Comparison of ENCODE assay signal across 29 mouse cellular contexts in the genomic region with DNA sequence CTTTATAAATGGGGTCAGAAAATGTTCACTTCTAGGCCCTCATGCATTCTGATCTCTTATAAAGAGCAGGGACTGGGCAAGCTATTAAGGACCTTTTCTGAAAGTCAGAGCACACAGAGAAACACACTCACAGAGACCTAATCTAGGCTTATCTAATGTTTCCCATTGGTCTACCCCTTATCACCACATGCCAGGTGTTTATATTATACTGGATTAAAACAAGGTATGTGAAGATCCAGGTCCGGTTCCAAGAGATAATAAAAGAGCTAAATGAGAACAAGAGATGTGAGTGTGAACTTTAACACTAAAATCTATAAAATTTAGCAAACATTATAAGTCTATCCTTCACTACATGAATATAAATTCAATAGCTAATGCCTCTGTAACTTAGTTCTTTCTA.
"Had no signal": no experiment of that assay in that cellular context is flagged by ENCODE, and none has a peak within 500 bp of the region (broad histone marks: within the 10 kb centered on the region; RNA-seq: fewer than 3 reads in every experiment).

No protein-coding gene starts in this region.

- ATAC-seq: liver, embryonic 12.5 days; liver, postnatal 0 days; lung, postnatal 0 days; midbrain, embryonic 16.5 days had no signal

- H3K4me1 ChIP-seq: limb, embryonic 10.5 days; limb, embryonic 12.5 days; limb, embryonic 13.5 days; limb, embryonic 15.5 days; liver, embryonic 12.5 days; liver, embryonic 13.5 days; liver, embryonic 15.5 days; lung, embryonic 15.5 days; megakaryocyte, embryonic 14.5 days; midbrain, embryonic 10.5 days; midbrain, embryonic 12.5 days; neural tube, embryonic 12.5 days; neural tube, embryonic 13.5 days had no signal

- H3K4me3 ChIP-seq: left cerebral cortex, adult 2 months; limb, embryonic 10.5 days; limb, embryonic 12.5 days; limb, embryonic 13.5 days; limb, embryonic 15.5 days; liver, embryonic 12.5 days; liver, embryonic 13.5 days; liver, embryonic 15.5 days; lung, embryonic 15.5 days; megakaryocyte, embryonic 14.5 days; midbrain, embryonic 10.5 days; midbrain, embryonic 12.5 days; myocyte; neural tube, embryonic 12.5 days; neural tube, embryonic 13.5 days had no signal

- H3K36me3 ChIP-seq: limb, embryonic 10.5 days; limb, embryonic 12.5 days; limb, embryonic 13.5 days; limb, embryonic 15.5 days; liver, embryonic 12.5 days; liver, embryonic 13.5 days; liver, embryonic 15.5 days; lung, embryonic 15.5 days; midbrain, embryonic 10.5 days; midbrain, embryonic 12.5 days; neural tube, embryonic 12.5 days; neural tube, embryonic 13.5 days had no signal

- H3K9me3 ChIP-seq: limb, embryonic 10.5 days; limb, embryonic 12.5 days; limb, embryonic 13.5 days; limb, embryonic 15.5 days; liver, embryonic 12.5 days; liver, embryonic 13.5 days; liver, embryonic 15.5 days; lung, embryonic 15.5 days; megakaryocyte, embryonic 14.5 days; midbrain, embryonic 10.5 days; midbrain, embryonic 12.5 days; neural tube, embryonic 12.5 days; neural tube, embryonic 13.5 days had no signal

- H3K27me3 ChIP-seq: limb, embryonic 12.5 days; limb, embryonic 13.5 days; limb, embryonic 15.5 days; liver, embryonic 12.5 days; liver, embryonic 13.5 days; liver, embryonic 15.5 days; lung, embryonic 15.5 days; megakaryocyte, embryonic 14.5 days; midbrain, embryonic 12.5 days; neural tube, embryonic 12.5 days; neural tube, embryonic 13.5 days had no signal

- H3K9ac ChIP-seq: limb, embryonic 12.5 days; limb, embryonic 13.5 days; limb, embryonic 15.5 days; liver, embryonic 12.5 days; liver, embryonic 13.5 days; liver, embryonic 14.5 days; liver, embryonic 15.5 days; liver, postnatal 0 days; lung, embryonic 14.5 days; lung, embryonic 15.5 days; midbrain, embryonic 12.5 days; neural tube, embryonic 12.5 days; neural tube, embryonic 13.5 days had no signal

- DNase-seq: left cerebral cortex, postnatal 4 days; liver; liver, embryonic 13.5 days; liver, postnatal 0 days; lung, adult 18-20 months; lung, adult 2 months; lung, embryonic 14.5 days; lung, postnatal 10 days; lung, postnatal 14 days; lung, postnatal 36 days; lung, postnatal 4 days had no signal

- H3K4me2 ChIP-seq: limb, embryonic 12.5 days; limb, embryonic 13.5 days; limb, embryonic 15.5 days; liver, embryonic 12.5 days; liver, embryonic 13.5 days; liver, embryonic 15.5 days; lung, embryonic 14.5 days; lung, embryonic 15.5 days; midbrain, embryonic 12.5 days; neural tube, embryonic 12.5 days; neural tube, embryonic 13.5 days had no signal

- H3K27ac ChIP-seq: left cerebral cortex, adult 2 months; limb, embryonic 10.5 days; limb, embryonic 12.5 days; limb, embryonic 13.5 days; limb, embryonic 15.5 days; liver, embryonic 12.5 days; liver, embryonic 13.5 days; liver, embryonic 14.5 days; liver, embryonic 15.5 days; lung, embryonic 15.5 days; macrophage; midbrain, embryonic 10.5 days; midbrain, embryonic 12.5 days; neural tube, embryonic 12.5 days; neural tube, embryonic 13.5 days had no signal
